Mouse (Mus musculus) spleen, adult 2 months (tissue): ENCODE results near the gene Ube2g1. TPM values are rescaled to one million over a fixed set of nuclear protein-coding genes. Genes with fewer than 3 reads are reported as not detected.

ENCODE experiments used
- DNase-seq, 2 experiments: peaks; one replicate each; pipeline versions ENCODE4 v3.0.0 to v3.0.0-alpha.2; 2012 to 2021; ENCODE audit warnings: low spot score in 2 of 2, low read depth in 1 of 2
- H3K27ac ChIP-seq: fragments of 200-500 bp; 2 replicates; pipeline ENCODE4 v1.5.1; 2012; ENCODE audit warnings: low read length, inconsistent platforms; ENCODE audit not compliant: insufficient read depth
- H3K27me3 ChIP-seq: fragments of 200-500 bp; 2 replicates; pipeline ENCODE4 v1.6.1; 2012; ENCODE audit warnings: mild to moderate bottlenecking, moderate library complexity, low read length, inconsistent platforms; ENCODE audit not compliant: control insufficient read depth, insufficient read depth
- H3K36me3 ChIP-seq: fragments of 200-500 bp; 2 replicates; pipeline ENCODE4 v1.6.1; 2012; ENCODE audit warnings: mild to moderate bottlenecking, low read length, inconsistent platforms; ENCODE audit not compliant: control insufficient read depth, insufficient read depth
- H3K4me1 ChIP-seq: fragments of 200-500 bp; 2 replicates; pipeline ENCODE4 v1.6.1; 2011; ENCODE audit warnings: inconsistent platforms; ENCODE audit not compliant: control insufficient read depth, insufficient read depth, insufficient read length
- H3K4me3 ChIP-seq: fragments of 200-500 bp; 2 replicates; pipeline ENCODE4 v1.5.1; 2011; ENCODE audit warnings: mild to moderate bottlenecking, inconsistent platforms; ENCODE audit not compliant: insufficient read depth, insufficient read length; ENCODE audit errors: extremely low read depth
- CTCF ChIP-seq: fragments of 200-500 bp; IDR thresholded peaks from 2 replicates; pipeline ENCODE4 v1.5.1; 2011; ENCODE audit warnings: mild to moderate bottlenecking, inconsistent platforms; ENCODE audit not compliant: insufficient read depth, insufficient read length, insufficient replicate concordance; ENCODE audit errors: extremely low read depth
- POLR2A ChIP-seq: fragments of 200-500 bp; IDR thresholded peaks from 2 replicates; pipeline ENCODE4 v1.6.1; 2011; ENCODE audit warnings: low read depth, low read length, inconsistent platforms
- WGBS: fragments of 180-500 bp; shearing (Covaris S2); methylation state at CpG from one replicate; pipeline ENCODE4 v1.1.7; 2018; 5-methylcytosine and 5-hydroxymethylcytosine counted together
- polyA plus RNA-seq: library from polyadenylated mRNA; depleted of rRNA; stranded (reverse); fragments of >200 nt; gene quantifications from 2 replicates; pipeline ENCODE4 v1.2.3, GENCODE M21; 2012; rRNA removed

Ube2g1 gene
- polyA plus RNA-seq, result 5.1 and 5.3 TPM in 2 replicates

- peak within 1 kb of the TSS; percentile 99 for H3K27ac ChIP-seq
- 2% methylated on average over 56 of the region's 56 CpGs for WGBS
- DNase-seq, result peak; percentile 96 to 98
- H3K27me3 ChIP-seq, result no peaks in the 10 kb centered on the region
- H3K36me3 ChIP-seq, result no peaks in the 10 kb centered on the region
- peak within 1 kb of the TSS; percentile 97 for H3K4me3 ChIP-seq
- peak; percentile 70 for TF ChIP-seq POLR2A
- no peak for TF ChIP-seq CTCF
- H3K4me1 ChIP-seq, result peaks cover 2% of the 10 kb centered on the region; the same call in 1 of the 2 replicates
These were observed at the start of gene Ube2g1 for GRCm38 (mm10) chr11:72606694-72607407. TSS of gene Ube2g1 (plus strand) at chr11:72607283.

- H3K36me3 ChIP-seq, result no peaks in the 10 kb centered on the region
- DNase-seq, result no peak
- no peak overlapping the region for H3K27ac ChIP-seq
- no peaks in the 10 kb centered on the region; the same call in 1 of the 2 replicates for H3K4me1 ChIP-seq
- H3K27me3 ChIP-seq, result no peaks in the 10 kb centered on the region
- H3K4me3 ChIP-seq, result no peak overlapping the region
- no peak for TF ChIP-seq POLR2A
- TF ChIP-seq CTCF, result no peak
- WGBS, result 80% methylated on average over 5 of the region's 5 CpGs
These were observed 48.9 kb upstream of the Ube2g1 start for GRCm38 (mm10) chr11:72558155-72558554.

GRCm38 (mm10) chr11:72560661-72561060 is 46.4 kb upstream of the Ube2g1 start:
- H3K36me3 ChIP-seq, result no peaks in the 10 kb centered on the region
- H3K4me3 ChIP-seq, result no peak overlapping the region
- H3K4me1 ChIP-seq, result no peaks in the 10 kb centered on the region; the same call in 1 of the 2 replicates
- 0 out of 2 replicates have a peak overlapping the region, but pooled peaks have one; percentile 47 for H3K27ac ChIP-seq
- 33% methylated on average over 3 of the region's 3 CpGs for WGBS
- no peaks in the 10 kb centered on the region for H3K27me3 ChIP-seq
- peak in 1 of 2 experiments; percentile 53 for DNase-seq
- peak; percentile 7; the same call in 1 of the 2 replicates for TF ChIP-seq CTCF
- no peak for TF ChIP-seq POLR2A

- Histone ChIP-seq H3K4me1 (no peaks in the 10 kb centered on the region), H3K27me3 (no peaks in the 10 kb centered on the region), H3K27ac (no peak overlapping the region), H3K36me3 (no peaks in the 10 kb centered on the region), H3K4me3 (no peak overlapping the region)
- no peak for DNase-seq
- TF ChIP-seq POLR2A (no peak), CTCF (no peak)
- 19% methylated on average over 6 of the region's 6 CpGs for WGBS
These were observed 42.8 kb upstream of the Ube2g1 start for GRCm38 (mm10) chr11:72564232-72564807.

- 92% methylated on average over 7 of the region's 7 CpGs for WGBS
- no peaks in the 10 kb centered on the region; the same call in 1 of the 2 replicates for H3K4me1 ChIP-seq
- DNase-seq, result no peak
- H3K4me3 ChIP-seq, result no peak overlapping the region
- no peak overlapping the region for H3K27ac ChIP-seq
- no peaks in the 10 kb centered on the region for H3K36me3 ChIP-seq
- no peaks in the 10 kb centered on the region for H3K27me3 ChIP-seq
- TF ChIP-seq CTCF, result no peak
- TF ChIP-seq POLR2A, result no peak
These were observed 40.8 kb upstream of the Ube2g1 start for GRCm38 (mm10) chr11:72566304-72566703.

GRCm38 (mm10) chr11:72566816-72567338 is 40.2 kb upstream of the Ube2g1 start:
- no peak for DNase-seq
- Histone ChIP-seq H3K27ac (no peak overlapping the region), H3K4me1 (no peaks in the 10 kb centered on the region; the same call in 1 of the 2 replicates), H3K27me3 (no peaks in the 10 kb centered on the region), H3K4me3 (no peak overlapping the region), H3K36me3 (no peaks in the 10 kb centered on the region)
- no peak for TF ChIP-seq CTCF
- no peak for TF ChIP-seq POLR2A
- WGBS, result 54% methylated on average over 10 of the region's 10 CpGs
